ENCODE assay signal across 12 mouse cellular contexts in the genomic region with DNA sequence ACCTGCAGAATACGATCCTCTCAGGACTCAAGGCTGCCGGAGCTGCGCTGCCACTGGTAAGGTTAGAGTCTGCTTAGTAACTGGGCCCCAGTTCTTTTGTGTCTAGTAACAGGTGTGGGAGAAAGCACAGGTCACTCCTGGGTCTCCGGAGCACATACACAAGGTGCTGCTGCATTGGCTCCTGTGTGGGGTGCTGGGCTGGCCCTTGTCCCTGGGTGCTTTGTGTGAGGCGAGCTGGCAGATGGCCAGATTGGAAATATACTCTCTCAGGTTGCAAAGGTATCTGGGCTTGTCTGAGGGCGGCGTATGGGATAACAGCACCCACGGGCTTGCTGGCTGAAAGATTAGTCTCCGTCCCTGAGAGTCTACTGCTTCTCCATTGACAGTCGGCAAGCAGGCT. TPM values are rescaled to one million over a fixed set of nuclear protein-coding genes. Genes with fewer than 3 reads are reported as not detected.
A peak's percentile ranks its signal among the peaks of the same experiment; 100 is the strongest.
DNase-seq lines count a peak whose midpoint lies in the region; ATAC-seq and TF ChIP-seq lines count a peak whose summit lies in the region.
"Had no signal": no experiment of that assay in that cellular context is flagged by ENCODE, and none has a peak within 500 bp of the region (broad histone marks: within the 10 kb centered on the region; RNA-seq: fewer than 3 reads in every experiment).

No protein-coding gene starts in this region.

- ATAC-seq in liver, embryonic 16.5 days (ENCODE audit: low read depth): peak; percentile 48; the same call in 1 of the 2 replicates
- no peak for ATAC-seq in liver, embryonic 12.5 days
- ATAC-seq in embryonic facial prominence, embryonic 11.5 days (replicated peaks; ENCODE audit: insufficient number of reproducible peaks, low FRiP score, low TSS enrichment, low read depth): 0 out of 2 replicates have a peak, but pooled peaks have one; percentile 34
- peak; percentile 89 for ATAC-seq in intestine, embryonic 16.5 days

- H3K9me3 ChIP-seq in liver, embryonic 16.5 days (replicated peaks; ENCODE audit: control insufficient read depth, low read length): no peaks in the 10 kb centered on the region
- no peaks in the 10 kb centered on the region for H3K9me3 ChIP-seq in liver, embryonic 12.5 days (replicated peaks)
- no peaks in the 10 kb centered on the region for H3K9me3 ChIP-seq in embryonic facial prominence, embryonic 11.5 days (replicated peaks; ENCODE audit: control insufficient read depth, low read length)
- no peaks in the 10 kb centered on the region for H3K9me3 ChIP-seq in intestine, embryonic 16.5 days (ENCODE audit: control insufficient read depth, low read length)
- no peaks in the 10 kb centered on the region for H3K9me3 ChIP-seq in limb, embryonic 10.5 days (replicated peaks)
- H3K9me3 ChIP-seq: liver, embryonic 15.5 days had no signal

- H3K27ac ChIP-seq in liver, embryonic 16.5 days (ENCODE audit: low read length): no peak overlapping the region
- no peak overlapping the region for H3K27ac ChIP-seq in liver, embryonic 12.5 days
- no peak overlapping the region for H3K27ac ChIP-seq in embryonic facial prominence, embryonic 11.5 days (replicated peaks; ENCODE audit: low read depth, low read length)
- H3K27ac ChIP-seq in intestine, embryonic 16.5 days (ENCODE audit: low read length): peak overlapping the region; percentile 15; the same call in 1 of the 2 replicates
- peak overlapping the region; percentile 17; the same call in 1 of the 2 replicates for H3K27ac ChIP-seq in small intestine, adult 2 months (ENCODE audit: insufficient read depth, low read depth, low read length)
- no peak overlapping the region for H3K27ac ChIP-seq in limb, embryonic 10.5 days
- H3K27ac ChIP-seq: liver, embryonic 15.5 days had no signal

- H3K4me2 ChIP-seq in liver, embryonic 16.5 days (ENCODE audit: low read depth, low read length): no peak overlapping the region
- no peak overlapping the region for H3K4me2 ChIP-seq in liver, embryonic 12.5 days
- no peak overlapping the region for H3K4me2 ChIP-seq in embryonic facial prominence, embryonic 11.5 days (ENCODE audit: low read depth, low read length)
- no peak overlapping the region for H3K4me2 ChIP-seq in intestine, embryonic 16.5 days (ENCODE audit: low read depth, low read length)
- H3K4me2 ChIP-seq: liver, embryonic 15.5 days had no signal

- no peak for TF ChIP-seq CTCF in small intestine, adult 2 months (IDR thresholded peaks at IDR 0.05; ENCODE audit: extremely low read depth, insufficient read length, insufficient replicate concordance, low read depth, low read length)

- H3K4me1 ChIP-seq in liver, embryonic 16.5 days (ENCODE audit: control insufficient read depth, low read depth, low read length): no peaks in the 10 kb centered on the region
- H3K4me1 ChIP-seq in liver, embryonic 12.5 days: no peaks in the 10 kb centered on the region
- no peaks in the 10 kb centered on the region; the same call in 1 of the 2 replicates for H3K4me1 ChIP-seq in embryonic facial prominence, embryonic 11.5 days (ENCODE audit: control insufficient read depth, insufficient read depth, low read length)
- H3K4me1 ChIP-seq in intestine, embryonic 16.5 days (ENCODE audit: control insufficient read depth, insufficient read depth, low read length): peaks cover 22% of the 10 kb centered on the region; the same call in 1 of the 2 replicates
- peaks cover 14% of the 10 kb centered on the region; the same call in 1 of the 2 replicates for H3K4me1 ChIP-seq in small intestine, adult 2 months (ENCODE audit: control insufficient read depth, insufficient read depth, insufficient read length, low read length)
- peaks cover 8% of the 10 kb centered on the region; the same call in 1 of the 2 replicates for H3K4me1 ChIP-seq in limb, embryonic 10.5 days
- H3K4me1 ChIP-seq: liver, embryonic 15.5 days had no signal

- TF ChIP-seq POLR2A in small intestine, adult 2 months (IDR thresholded peaks at IDR 0.05; ENCODE audit: low read depth, low read length): no peak

- H3K36me3 ChIP-seq in liver, embryonic 16.5 days (ENCODE audit: control insufficient read depth, insufficient read depth): no peaks in the 10 kb centered on the region
- H3K36me3 ChIP-seq in liver, embryonic 12.5 days: no peaks in the 10 kb centered on the region
- H3K36me3 ChIP-seq in embryonic facial prominence, embryonic 11.5 days (replicated peaks; ENCODE audit: control insufficient read depth, insufficient read depth, low read depth, low read length): no peaks in the 10 kb centered on the region
- no peaks in the 10 kb centered on the region for H3K36me3 ChIP-seq in intestine, embryonic 16.5 days (ENCODE audit: control insufficient read depth, insufficient read depth, low read length)
- no peaks in the 10 kb centered on the region for H3K36me3 ChIP-seq in small intestine, adult 2 months (ENCODE audit: control insufficient read depth, insufficient read depth, low read length)
- H3K36me3 ChIP-seq in limb, embryonic 10.5 days: no peaks in the 10 kb centered on the region
- H3K36me3 ChIP-seq: liver, embryonic 15.5 days had no signal

- WGBS in liver, embryonic 16.5 days (ENCODE audit: insufficient replicate concordance): 58% methylated on average over 10 of the region's 10 CpGs
- WGBS in liver, embryonic 12.5 days (ENCODE audit: insufficient replicate concordance): 77% methylated on average over 10 of the region's 10 CpGs
- 81% methylated on average over 10 of the region's 10 CpGs for WGBS in embryonic facial prominence, embryonic 11.5 days
- 68% methylated on average over 10 of the region's 10 CpGs for WGBS in intestine, embryonic 16.5 days
- 30% methylated on average over 10 of the region's 10 CpGs for WGBS in small intestine, adult 2 months
- 87% methylated on average over 10 of the region's 10 CpGs for WGBS in limb, embryonic 10.5 days

- H3K9ac ChIP-seq in liver, embryonic 16.5 days (ENCODE audit: low read depth, low read length): no peak overlapping the region
- no peak overlapping the region for H3K9ac ChIP-seq in liver, embryonic 12.5 days
- H3K9ac ChIP-seq in embryonic facial prominence, embryonic 11.5 days (replicated peaks; ENCODE audit: low read length): no peak overlapping the region
- H3K9ac ChIP-seq in intestine, embryonic 16.5 days (ENCODE audit: low read depth, low read length): no peak overlapping the region
- H3K9ac ChIP-seq: liver, embryonic 15.5 days had no signal

- intact Hi-C loops in left cerebral cortex, postnatal 25 days (cut with DNase I): no loop called here

- DNase-seq in embryonic facial prominence, embryonic 11.5 days (ENCODE audit: low spot score): no peak
- DNase-seq in left cerebral cortex, postnatal 25 days (ENCODE audit: low spot score in 2 of 2): no peak
- DNase-seq in limb, embryonic 10.5 days (ENCODE audit: low spot score): no peak
- DNase-seq: gastrocnemius, postnatal 10 days; layer of hippocampus, adult 9-11 months; right cerebral cortex, postnatal 25 days had no signal

- H3K27me3 ChIP-seq in liver, embryonic 16.5 days (ENCODE audit: control insufficient read depth, insufficient read depth, low read depth, low read length): no peaks in the 10 kb centered on the region
- H3K27me3 ChIP-seq in liver, embryonic 12.5 days (replicated peaks): no peaks in the 10 kb centered on the region
- no peaks in the 10 kb centered on the region for H3K27me3 ChIP-seq in embryonic facial prominence, embryonic 11.5 days (ENCODE audit: control insufficient read depth, insufficient read depth, low read length)
- no peaks in the 10 kb centered on the region for H3K27me3 ChIP-seq in intestine, embryonic 16.5 days (replicated peaks; ENCODE audit: control insufficient read depth, insufficient read depth, low read length)
- H3K27me3 ChIP-seq in small intestine, adult 2 months (ENCODE audit: control insufficient read depth, insufficient read depth, low read length): no peaks in the 10 kb centered on the region
- H3K27me3 ChIP-seq in limb, embryonic 10.5 days (ENCODE audit: low read depth, poor library complexity, severe bottlenecking): no peaks in the 10 kb centered on the region
- H3K27me3 ChIP-seq: liver, embryonic 15.5 days had no signal

- no peak overlapping the region for H3K4me3 ChIP-seq in liver, embryonic 16.5 days (ENCODE audit: low read depth, low read length)
- no peak overlapping the region for H3K4me3 ChIP-seq in liver, embryonic 12.5 days
- H3K4me3 ChIP-seq in embryonic facial prominence, embryonic 11.5 days (ENCODE audit: low read depth, low read length): no peak overlapping the region
- no peak overlapping the region for H3K4me3 ChIP-seq in intestine, embryonic 16.5 days (ENCODE audit: low read length)
- 0 out of 2 replicates have a peak overlapping the region, but pooled peaks have one; percentile 1 for H3K4me3 ChIP-seq in small intestine, adult 2 months (ENCODE audit: low read depth, low read length)
- no peak overlapping the region for H3K4me3 ChIP-seq in limb, embryonic 10.5 days
- H3K4me3 ChIP-seq: liver, embryonic 15.5 days; myocyte had no signal

RNA-seq across cellular contexts. Expression of gene Myo6, which starts 27.5 kb away (rescaled TPM):
- polyA plus RNA-seq in liver, embryonic 16.5 days (2015; fragmentation: Nextera tagmentation; extraction: Ambion mirVana): 3.5 and 3.9 TPM in 2 replicates
- polyA plus RNA-seq in liver, embryonic 12.5 days (2016; fragmentation: Nextera tagmentation; extraction: Ambion mirVana): 4.4 and 4.8 TPM in 2 replicates
- polyA plus RNA-seq in embryonic facial prominence, embryonic 11.5 days (2014; fragmentation: Nextera tagmentation; extraction: Ambion mirVana): 12.1 and 15.2 TPM in 2 replicates
- 72.7 and 77.2 TPM in 2 replicates for polyA plus RNA-seq in intestine, embryonic 16.5 days (2015; fragmentation: Nextera tagmentation; extraction: Ambion mirVana)
- 18.5 and 36.8 TPM in 2 replicates for polyA plus RNA-seq in small intestine, adult 2 months (2012; rRNA removed)
- total RNA-seq in left cerebral cortex, postnatal 25 days (2021): 10 to 100 TPM; 55.8 to 67.1 TPM
- polyA plus RNA-seq in limb, embryonic 10.5 days (2016; fragmentation: Nextera tagmentation; extraction: Ambion mirVana): 3.3 and 5.9 TPM in 2 replicates

Comparison
In these comparisons a context has a peak if more than half of its experiments do, and no peak if none do; other contexts are left out.
1. H3K27ac ChIP-seq: peak in intestine, embryonic 16.5 days (single experiment) and small intestine, adult 2 months (single experiment); none in liver, embryonic 16.5 days (single experiment), liver, embryonic 12.5 days (single experiment), embryonic facial prominence, embryonic 11.5 days (single experiment) and limb, embryonic 10.5 days (single experiment).